Mouse (Mus musculus): ENCODE data around the gene Cib4.

Gene Cib4

GRCm38 (mm10) chr5:30545698-30546097 lies at the start of gene Cib4:
TSS of gene Cib4 (minus strand) at chr5:30545836.
- in situ Hi-C loops (cut with MseI, MboI) = no loop called here

DNA sequence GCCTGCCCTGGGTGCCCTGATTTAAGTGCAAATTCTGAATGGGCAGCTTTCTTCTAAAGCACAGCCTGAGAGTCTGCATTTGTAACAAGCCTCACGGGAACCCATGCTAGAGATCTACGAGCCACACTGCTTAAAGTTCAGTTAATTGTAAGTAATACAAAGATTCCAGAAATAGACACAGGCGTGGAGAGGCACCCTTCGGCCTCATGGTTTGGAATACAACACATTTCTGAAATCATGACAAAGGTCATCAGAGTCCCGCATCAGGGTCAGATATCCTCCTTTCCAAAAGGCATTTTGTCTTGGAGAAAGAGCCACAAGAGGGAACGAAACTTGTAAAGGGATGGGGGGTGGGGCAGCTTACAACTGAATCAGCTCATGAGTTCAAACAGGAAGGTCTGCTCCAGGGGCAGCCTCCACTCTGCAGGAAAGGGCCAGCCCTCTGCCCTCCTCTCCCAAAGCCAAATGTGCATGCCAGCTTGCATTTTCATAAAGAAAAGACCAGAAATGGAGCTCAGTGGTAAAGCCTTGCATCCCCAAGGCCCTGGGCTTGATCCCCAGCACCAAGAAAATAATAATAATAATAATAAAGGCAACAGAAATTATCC lies 49.4 kb upstream of the Cib4 start:
- in situ Hi-C loops (cut with MseI, MboI) = no loop called here

DNA sequence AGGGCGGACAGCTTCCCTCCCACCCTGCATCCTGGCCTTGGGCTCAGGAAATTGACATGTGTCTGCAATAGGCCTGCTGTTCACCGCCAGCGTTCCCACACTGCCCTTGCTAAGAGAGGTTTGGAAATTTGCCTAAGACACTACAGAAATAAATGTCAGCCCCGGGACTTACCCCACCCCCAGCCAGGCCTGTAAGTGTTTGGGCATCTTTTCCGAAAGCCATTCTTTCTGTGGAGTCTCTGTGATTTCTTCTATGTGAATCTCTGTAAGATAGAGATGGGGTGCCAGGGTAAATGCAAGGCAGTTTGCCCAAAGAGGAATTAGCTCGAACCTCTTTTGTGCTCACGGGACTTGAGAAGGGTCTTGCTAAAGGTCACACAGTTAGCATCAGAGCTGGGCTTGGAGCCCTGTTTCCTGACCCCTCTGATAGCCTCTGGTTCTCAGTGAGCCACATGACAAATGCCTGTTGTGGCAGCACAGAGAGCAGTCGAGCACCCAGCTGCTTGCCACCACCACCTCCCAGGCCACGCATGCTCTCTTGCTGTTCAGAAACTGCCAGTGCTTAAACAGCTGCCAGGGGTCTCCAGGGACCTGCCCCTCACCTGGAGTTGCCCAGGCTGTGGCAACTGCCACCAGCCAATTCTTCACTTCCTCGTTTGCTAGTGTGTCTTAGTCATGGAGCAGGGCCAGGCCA lies 48.3 kb upstream of the Cib4 start:
- in situ Hi-C loops (cut with MseI, MboI) = no loop called here

DNA sequence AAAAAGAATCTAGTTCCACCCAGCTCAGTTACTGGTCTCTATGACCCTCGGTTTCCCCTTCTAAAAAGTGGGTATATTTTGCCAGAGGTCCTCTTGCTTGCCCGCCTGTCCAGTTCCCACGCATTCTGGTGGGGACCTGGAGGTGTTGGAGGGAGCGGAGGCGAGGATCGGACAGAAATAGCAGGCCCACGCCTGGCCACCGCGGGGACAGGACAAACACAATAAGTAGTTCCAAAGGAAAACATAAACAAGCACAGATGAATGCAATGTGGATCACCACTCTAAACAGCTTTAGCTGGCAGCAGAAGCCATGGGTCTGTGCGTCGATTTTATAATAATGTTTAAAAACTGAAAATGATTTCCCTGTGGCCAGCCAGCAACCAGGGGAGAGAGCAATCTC lies 47.7 kb upstream of the Cib4 start:
- in situ Hi-C loops (cut with MseI, MboI) = no loop called here

GRCm38 (mm10) chr5:30592279-30592980 lies 46.8 kb upstream of the Cib4 start:
- in situ Hi-C loops (cut with MseI, MboI) = no loop called here

GRCm38 (mm10) chr5:30591786-30592185 lies 46.1 kb upstream of the Cib4 start:
- in situ Hi-C loops (cut with MseI, MboI) = no loop called here

DNA sequence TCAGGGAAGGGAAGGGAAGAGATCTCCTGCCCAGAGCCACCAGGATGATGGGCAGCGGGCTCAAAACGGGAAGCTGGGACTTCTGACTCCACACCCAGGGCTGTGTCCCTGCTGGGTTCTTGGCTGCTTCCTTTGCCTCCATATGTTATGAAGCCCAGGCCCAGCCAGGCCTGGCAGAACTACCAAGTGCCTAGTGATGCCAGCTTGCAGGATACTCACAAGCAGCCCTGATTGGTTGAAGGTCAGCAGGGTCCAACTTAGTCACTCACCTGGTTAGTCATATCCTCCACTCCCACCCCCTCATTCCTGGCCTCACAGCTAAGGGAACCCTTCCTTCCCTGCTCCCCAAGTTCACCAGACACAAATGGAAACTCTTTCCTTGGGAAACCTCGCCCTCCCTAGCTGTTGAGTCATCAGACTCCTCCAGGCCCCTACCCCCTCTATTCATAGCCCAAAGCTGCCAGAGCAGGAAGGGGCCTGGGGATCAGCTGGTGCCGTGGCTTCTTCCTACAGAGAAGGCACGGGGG lies 45.6 kb upstream of the Cib4 start:
- in situ Hi-C loops (cut with MseI, MboI) = no loop called here

DNA sequence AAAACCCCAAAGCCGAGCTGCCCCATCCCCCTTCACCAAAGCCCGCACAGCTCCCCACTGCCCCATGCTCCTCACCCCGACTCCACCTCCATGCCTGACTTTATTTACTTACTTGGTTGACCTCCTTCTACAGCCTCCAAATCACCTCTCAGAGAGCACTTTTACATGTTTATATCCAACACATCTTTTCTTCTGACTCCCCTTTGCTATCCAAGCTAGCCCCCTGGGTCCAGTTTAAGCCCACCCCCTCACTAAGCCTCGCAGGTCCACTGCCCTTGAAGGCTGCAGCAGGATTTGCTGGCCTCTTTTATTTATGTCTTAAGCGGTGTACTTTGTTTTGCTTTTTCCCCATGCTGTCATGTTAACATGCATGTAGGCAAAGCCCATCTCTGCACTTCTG lies 44.6 kb upstream of the Cib4 start:
- in situ Hi-C loops (cut with MseI, MboI) = no loop called here

DNA sequence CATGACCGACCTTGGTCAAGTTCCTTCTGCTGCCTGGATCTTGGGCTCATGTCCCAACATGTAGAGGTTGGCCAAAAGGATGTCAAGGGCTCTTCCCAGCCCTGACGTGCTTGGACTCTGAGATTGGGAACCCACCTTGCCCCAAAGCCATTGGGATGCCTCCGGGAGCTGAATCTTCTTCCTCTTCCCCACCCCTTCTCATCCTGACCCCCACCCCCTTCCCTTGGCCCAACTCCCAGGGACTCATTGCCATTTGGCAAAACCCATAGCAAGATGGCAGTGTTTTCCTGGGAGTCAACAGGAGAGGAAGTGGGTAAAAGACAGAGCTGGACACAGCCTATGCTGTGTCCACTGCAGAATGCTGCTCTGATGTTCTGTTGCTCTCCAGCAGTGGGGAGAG lies 43.9 kb upstream of the Cib4 start:
- in situ Hi-C loops (cut with MseI, MboI) = no loop called here

DNA sequence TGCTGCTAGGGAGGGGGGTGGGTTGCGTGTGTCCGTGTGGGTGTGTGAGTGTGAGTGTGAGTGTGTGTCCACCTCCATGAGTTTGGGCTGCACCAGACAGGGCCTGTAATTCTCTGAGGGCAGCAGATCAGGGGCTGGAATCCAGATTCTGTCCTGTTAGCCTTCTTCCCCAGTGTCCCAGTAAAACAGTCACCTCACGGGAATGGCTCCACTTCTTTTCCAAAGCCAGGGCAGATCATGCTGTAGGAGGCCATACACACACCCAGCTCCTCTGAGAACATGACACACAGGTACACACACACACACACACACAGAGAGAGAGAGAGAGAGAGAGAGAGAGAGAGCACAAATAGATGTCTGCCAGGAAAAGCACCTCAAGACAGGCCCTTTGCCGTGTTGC lies 43.4 kb upstream of the Cib4 start:
- in situ Hi-C loops (cut with MseI, MboI) = no loop called here

- in situ Hi-C loops (cut with MseI, MboI) = no loop called here
Measured at GRCm38 (mm10) chr5:30588301-30588968, 42.8 kb upstream of the Cib4 start.

DNA sequence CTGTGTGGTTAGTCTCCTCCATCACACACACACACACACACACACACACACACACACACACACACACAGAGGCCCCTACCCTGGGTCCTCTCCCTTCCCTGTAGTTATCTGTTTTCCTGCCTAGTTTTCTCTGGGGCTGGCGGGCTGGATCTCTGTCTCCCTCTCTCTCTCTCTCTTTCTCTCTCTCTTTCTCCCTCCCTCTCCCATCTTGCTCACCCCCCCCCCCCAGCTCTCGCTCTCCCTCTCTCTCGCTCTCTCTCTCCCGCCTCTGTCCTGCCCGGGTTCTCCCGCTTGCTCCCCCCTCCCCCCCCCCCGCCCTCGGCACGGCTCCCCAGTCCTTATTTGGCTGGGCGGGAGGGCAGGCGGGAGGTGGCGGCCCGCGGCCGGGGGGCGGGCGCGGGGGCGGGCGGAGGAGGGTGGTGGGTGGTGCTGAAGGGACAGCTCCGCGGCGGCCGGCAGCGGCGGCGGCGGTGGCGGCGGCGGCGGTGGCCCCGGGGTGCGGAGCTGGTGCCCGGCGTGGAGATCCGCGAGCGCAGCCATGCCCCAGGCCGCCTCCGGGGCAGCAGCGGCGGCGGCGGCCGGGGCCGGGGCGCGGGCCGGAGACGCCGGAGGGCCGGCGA lies 42.2 kb upstream of the Cib4 start, which contains the start of gene Kcnk3:
Kcnk3 (plus strand) TSS at position 490 of the 620 bp plus-strand sequence.
- in situ Hi-C loops (cut with MseI, MboI) = no loop called here

DNA sequence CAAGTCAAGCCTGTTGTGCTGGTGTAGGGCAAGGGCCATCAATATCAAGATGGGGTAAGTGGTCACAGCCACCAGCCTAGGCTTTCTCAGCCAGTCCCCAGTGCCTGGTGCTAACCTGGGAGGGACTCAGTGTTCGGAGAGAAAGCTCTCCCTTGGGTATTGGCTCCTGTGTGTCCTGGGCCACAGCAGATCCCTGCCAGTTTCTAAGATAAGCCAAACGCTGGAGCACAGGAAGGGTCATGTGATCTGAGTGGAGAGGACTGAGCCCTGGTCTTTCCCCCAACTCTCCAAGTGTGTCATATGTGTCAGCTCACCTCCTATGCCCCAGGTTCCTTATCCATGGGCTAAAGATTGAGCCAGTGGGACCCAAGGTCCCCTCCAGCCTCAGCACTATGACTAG lies 41.5 kb upstream of the Cib4 start:
- in situ Hi-C loops (cut with MseI, MboI) = no loop called here

DNA sequence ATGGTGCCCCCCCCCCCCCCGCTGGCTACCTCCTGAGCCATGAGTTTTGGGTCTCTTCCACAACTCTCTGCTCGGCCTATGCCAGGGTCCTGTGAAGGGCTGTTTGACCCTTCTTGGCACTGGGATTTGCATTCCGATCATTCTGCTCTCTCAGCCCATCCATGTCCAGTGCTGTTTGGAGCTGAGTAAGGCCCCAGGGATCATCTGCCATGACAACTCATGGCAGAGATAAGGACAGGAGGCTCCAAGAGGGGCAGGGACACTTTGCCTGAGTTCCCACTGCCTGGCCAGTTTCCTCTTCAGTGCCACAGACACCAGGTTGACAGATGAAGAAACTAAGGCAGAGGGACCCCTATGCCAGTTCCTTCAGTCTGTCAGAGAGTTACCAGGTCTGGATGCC lies 41.0 kb upstream of the Cib4 start:
- in situ Hi-C loops (cut with MseI, MboI) = no loop called here

- in situ Hi-C loops (cut with MseI, MboI) = no loop called here
Measured at GRCm38 (mm10) chr5:30582017-30582416, 36.4 kb upstream of the Cib4 start.

- in situ Hi-C loops (cut with MseI, MboI) = no loop called here
Measured at GRCm38 (mm10) chr5:30580725-30581124, 35.1 kb upstream of the Cib4 start.

DNA sequence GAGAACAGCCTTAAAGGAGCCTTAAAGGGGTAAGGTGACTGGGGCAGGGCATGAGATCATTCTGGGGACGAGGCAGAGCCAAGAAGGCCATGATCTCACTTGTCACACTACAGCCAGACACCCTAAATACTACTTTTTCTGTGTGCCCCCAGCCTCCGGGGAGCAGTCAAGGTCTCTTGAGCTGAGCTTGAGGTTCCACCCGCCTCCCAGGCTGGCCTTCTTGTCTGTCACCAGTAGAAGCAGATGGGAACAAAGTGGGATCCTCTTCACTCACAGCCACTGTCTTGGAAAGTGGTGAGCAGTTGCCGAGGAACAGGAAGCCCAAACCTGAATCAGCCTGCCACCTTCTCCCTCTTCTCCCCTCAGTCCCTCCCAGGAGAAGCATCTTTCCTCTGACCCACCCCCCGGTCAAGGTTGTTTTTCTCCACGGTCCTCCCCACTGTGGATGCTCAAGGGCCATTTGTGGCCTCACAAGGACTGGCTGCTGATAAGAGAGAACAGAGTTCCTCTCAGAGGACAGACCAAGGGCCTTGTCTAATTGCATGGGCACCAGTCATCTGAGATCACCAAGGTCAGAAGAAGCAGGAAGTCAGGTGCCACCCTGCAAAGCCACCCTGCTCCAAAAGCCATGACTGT lies 32.9 kb upstream of the Cib4 start:
- in situ Hi-C loops (cut with MseI, MboI) = no loop called here

GRCm38 (mm10) chr5:30577654-30578310 lies 32.1 kb upstream of the Cib4 start:
- in situ Hi-C loops (cut with MseI, MboI) = no loop called here

DNA sequence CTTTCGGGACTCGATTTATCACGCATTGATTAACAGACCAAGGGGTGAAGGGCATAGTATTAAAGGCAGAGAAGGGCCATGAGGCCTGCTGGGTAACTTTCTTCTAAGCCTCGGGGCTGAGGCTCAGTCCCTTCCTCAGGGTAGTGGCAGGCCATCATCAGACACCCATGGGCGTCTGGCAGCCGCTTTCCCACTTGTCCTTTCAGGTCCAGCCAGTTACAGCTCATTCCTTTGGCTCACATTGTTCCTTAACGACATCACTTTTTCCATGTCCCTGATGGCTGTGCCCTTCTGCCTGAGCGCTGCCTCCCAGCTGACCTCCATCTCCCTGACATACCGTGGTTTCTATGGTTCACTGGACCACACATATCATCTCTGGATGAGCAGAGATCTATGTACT lies 31.6 kb upstream of the Cib4 start:
- in situ Hi-C loops (cut with MseI, MboI) = no loop called here

DNA sequence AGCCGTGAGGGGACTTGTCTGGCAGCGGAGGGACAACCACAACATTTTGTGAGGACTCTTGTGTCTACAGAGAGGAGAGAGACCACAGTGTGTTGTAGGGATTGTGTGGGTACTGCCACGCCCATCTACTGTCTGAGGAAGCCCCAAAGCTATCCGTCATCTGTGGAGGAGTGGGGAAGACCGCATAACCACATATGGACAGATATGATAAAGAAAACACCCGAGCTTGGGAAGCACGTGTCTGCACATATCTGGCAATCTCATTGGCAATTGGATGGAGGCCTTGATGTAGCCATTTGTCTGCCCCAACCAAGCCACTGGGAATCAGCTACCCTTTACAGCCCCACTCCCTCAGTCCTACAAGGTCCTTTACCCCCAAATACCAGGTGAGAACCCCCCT lies 30.6 kb upstream of the Cib4 start:
- in situ Hi-C loops (cut with MseI, MboI) = no loop called here

- in situ Hi-C loops (cut with MseI, MboI) = no loop called here
Measured at GRCm38 (mm10) chr5:30574367-30574766, 28.7 kb upstream of the Cib4 start.

All from mouse trophoblast stem cell (cell line).